Mouse (Mus musculus): ENCODE measurements around the gene Eif2ak2. TPM values are rescaled to one million over a fixed set of nuclear protein-coding genes. Genes with fewer than 3 reads are reported as not detected.
A peak's percentile ranks its signal among the peaks of the same experiment; 100 is the strongest.

Eif2ak2 gene
- polyA plus RNA-seq, 1 experiment from 2014 or later, result 12.5 TPM

DNA sequence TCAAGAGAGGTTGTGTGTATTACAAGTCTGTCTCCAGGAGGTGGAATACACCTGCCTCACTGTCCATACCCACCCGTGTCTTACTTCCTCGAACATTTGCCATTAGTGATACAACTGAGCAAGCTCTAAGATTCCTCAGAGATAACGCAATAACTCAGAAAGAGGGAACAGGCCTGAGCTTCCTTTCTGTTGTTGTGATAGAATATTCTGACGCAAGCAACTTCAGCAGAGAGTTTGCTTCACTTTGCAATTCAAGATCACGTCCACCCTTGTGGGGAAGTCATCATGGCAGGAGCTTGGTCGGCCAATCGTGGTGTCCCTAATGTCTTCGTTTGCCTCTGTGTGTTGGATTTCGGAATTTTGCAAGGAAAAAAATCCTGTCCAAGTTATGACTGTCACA is 8.6 kb upstream of the Eif2ak2 start:
- 80% methylated on average over 9 of the region's 9 CpGs for WGBS
- Histone ChIP-seq H3K9ac (no peak overlapping the region), H3K4me1 (no peaks in the 10 kb centered on the region), H3K4me3 (no peak overlapping the region), H3K9me3 (no peaks in the 10 kb centered on the region), H3K36me3 (no peaks in the 10 kb centered on the region), H3K27ac (no peak overlapping the region), H3K4me2 (replicated peaks) (no peak overlapping the region), H3K27me3 (no peaks in the 10 kb centered on the region)
- ATAC-seq (ENCODE audit: insufficient number of reproducible peaks, insufficient read depth, low FRiP score, low TSS enrichment), result no peak

- 44% methylated on average over 3 of the region's 3 CpGs for WGBS
- no peaks in the 10 kb centered on the region for H3K27me3 ChIP-seq
- ATAC-seq (ENCODE audit: insufficient number of reproducible peaks, insufficient read depth, low FRiP score, low TSS enrichment), result no peak
Observed at GRCm38 (mm10) chr17:78889184-78889583, 6.8 kb upstream of the Eif2ak2 start.

DNA sequence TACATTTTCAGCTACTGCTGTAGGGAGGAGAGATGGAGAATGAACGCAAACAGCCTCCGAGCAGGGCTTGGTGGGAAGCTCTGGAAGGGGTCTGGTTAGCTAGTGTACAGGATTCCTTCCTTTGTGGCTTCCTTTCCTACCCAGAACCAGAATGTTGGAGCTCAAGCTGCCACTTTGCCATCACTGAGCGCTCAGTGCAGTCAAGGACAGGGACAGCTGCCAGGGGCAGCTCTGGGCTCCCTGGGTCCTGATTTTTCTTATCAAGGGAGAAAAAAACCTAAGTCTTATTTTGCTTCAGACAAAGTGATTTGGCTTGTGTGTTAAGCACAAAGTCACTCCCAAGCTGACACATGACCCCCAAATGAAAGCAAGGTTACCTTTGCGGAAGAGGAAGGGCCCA is 6.2 kb upstream of the Eif2ak2 start:
- WGBS, result 80% methylated on average over 4 of the region's 4 CpGs
- Histone ChIP-seq H3K9ac (no peak overlapping the region), H3K4me2 (replicated peaks) (no peak overlapping the region), H3K36me3 (no peaks in the 10 kb centered on the region), H3K27me3 (no peaks in the 10 kb centered on the region), H3K4me1 (no peaks in the 10 kb centered on the region), H3K4me3 (no peak overlapping the region), H3K27ac (no peak overlapping the region), H3K9me3 (no peaks in the 10 kb centered on the region)
- no peak for ATAC-seq (ENCODE audit: insufficient number of reproducible peaks, insufficient read depth, low FRiP score, low TSS enrichment)

More at GRCm38 (mm10) chr17:78889184-78889583, 6.8 kb upstream of the Eif2ak2 start:
- H3K4me3 ChIP-seq, result no peak overlapping the region
- H3K4me2 ChIP-seq (replicated peaks), result no peak overlapping the region
- H3K4me1 ChIP-seq, result no peaks in the 10 kb centered on the region
- no peaks in the 10 kb centered on the region for H3K9me3 ChIP-seq
- H3K9ac ChIP-seq, result no peak overlapping the region
- H3K36me3 ChIP-seq, result no peaks in the 10 kb centered on the region
- no peak overlapping the region for H3K27ac ChIP-seq

- H3K9me3 ChIP-seq, result no peaks in the 10 kb centered on the region
- no peak for ATAC-seq (ENCODE audit: insufficient number of reproducible peaks, insufficient read depth, low FRiP score, low TSS enrichment)
- no peaks in the 10 kb centered on the region for H3K36me3 ChIP-seq
- H3K27ac ChIP-seq, result no peak overlapping the region
- H3K4me2 ChIP-seq (replicated peaks), result no peak overlapping the region
- H3K4me1 ChIP-seq, result peaks cover 8% of the 10 kb centered on the region; the same call in 1 of the 2 replicates
- H3K4me3 ChIP-seq, result no peak overlapping the region
- H3K9ac ChIP-seq, result no peak overlapping the region
- WGBS, result 74% methylated on average over 5 of the region's 5 CpGs
- H3K27me3 ChIP-seq, result no peaks in the 10 kb centered on the region
Observed at GRCm38 (mm10) chr17:78885286-78886065, 3.1 kb upstream of the Eif2ak2 start.

DNA sequence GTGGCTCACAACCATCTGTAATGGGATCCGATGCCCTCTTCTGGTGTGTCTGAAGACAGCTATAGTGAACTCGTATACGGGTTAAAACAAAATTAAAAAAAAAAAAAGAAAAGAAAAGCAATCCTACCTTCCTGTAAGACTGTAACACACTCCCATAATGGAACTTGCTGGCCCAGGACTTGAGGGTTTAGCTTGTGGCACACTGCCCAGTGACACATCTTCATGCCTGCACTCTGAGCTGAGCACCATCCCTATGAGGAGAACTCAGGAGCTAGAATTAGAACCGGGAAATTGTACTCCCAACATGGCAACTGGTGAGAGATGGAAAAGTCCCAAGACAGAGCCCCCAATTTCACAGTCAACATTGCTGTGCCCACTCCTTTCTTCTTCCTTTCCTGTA is 918 bp upstream of the Eif2ak2 start:
- peak overlapping the region; percentile 66; the same call in 1 of the 2 replicates for H3K4me2 ChIP-seq (replicated peaks)

DNA sequence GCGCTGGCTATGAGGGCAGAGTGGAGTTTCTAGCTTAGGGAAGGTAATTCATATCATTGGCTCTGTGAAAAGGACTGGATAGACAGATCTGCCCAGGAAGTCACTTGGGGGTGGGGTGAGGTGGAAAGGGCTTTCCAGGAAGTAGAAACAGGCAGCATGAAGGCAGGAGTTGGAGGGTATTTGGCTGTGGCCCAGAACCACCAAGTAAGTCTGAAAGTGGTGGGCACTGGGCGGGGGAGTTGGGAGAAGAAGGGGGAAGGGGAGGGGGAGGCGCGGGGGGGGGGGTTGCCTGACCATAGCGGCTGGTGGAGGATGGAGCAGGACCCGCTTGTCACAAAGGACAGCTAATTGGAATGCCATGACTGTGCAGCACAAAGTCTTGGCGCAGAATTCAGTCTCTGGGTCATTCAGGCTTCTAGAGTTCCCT is 482 bp downstream of the Eif2ak2 start:
- peak overlapping the region; percentile 80 for H3K27ac ChIP-seq
- peak overlapping the region; percentile 66 for H3K4me2 ChIP-seq (replicated peaks)
- peaks cover 7% of the 10 kb centered on the region for H3K36me3 ChIP-seq
- H3K9ac ChIP-seq, result peak overlapping the region; percentile 63
- H3K4me1 ChIP-seq, result peaks cover 8% of the 10 kb centered on the region; the same call in 1 of the 2 replicates
- 0 out of 2 replicates have a peak, but pooled peaks have one; percentile 38 for ATAC-seq (ENCODE audit: insufficient number of reproducible peaks, insufficient read depth, low FRiP score, low TSS enrichment)
- WGBS, result 12% methylated on average over 5 of the region's 7 CpGs
- no peaks in the 10 kb centered on the region for H3K9me3 ChIP-seq
- H3K27me3 ChIP-seq, result no peaks in the 10 kb centered on the region
- H3K4me3 ChIP-seq, result peak overlapping the region; percentile 58

More for the DNA sequence above, 918 bp upstream of the Eif2ak2 start:
- H3K27ac ChIP-seq, result no peak overlapping the region
- no peaks in the 10 kb centered on the region for H3K27me3 ChIP-seq
- no peaks in the 10 kb centered on the region for H3K9me3 ChIP-seq
- H3K4me3 ChIP-seq, result no peak overlapping the region
- 90% methylated on average over 4 of the region's 4 CpGs for WGBS
- no peak for ATAC-seq (ENCODE audit: insufficient number of reproducible peaks, insufficient read depth, low FRiP score, low TSS enrichment)
- H3K36me3 ChIP-seq, result no peaks in the 10 kb centered on the region
- peaks cover 8% of the 10 kb centered on the region; the same call in 1 of the 2 replicates for H3K4me1 ChIP-seq
- no peak overlapping the region for H3K9ac ChIP-seq

DNA sequence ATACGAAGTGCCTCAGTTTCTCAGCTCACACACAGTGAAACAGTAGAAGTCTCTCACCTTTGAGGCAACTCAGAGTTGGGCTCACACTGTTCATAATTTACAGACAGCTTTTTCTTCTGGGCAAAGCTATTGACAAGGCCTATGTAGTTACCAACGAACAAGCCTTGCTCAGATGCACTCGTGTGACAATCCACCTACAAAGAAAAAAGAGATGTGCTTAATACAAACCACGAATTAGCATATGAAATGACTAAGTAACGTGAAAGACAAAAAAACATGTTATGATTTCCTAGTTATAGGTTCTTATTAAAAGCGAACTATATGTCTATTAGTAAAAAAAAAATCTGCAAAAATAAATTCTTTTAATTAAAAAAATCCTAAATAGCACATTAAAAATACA is 8.5 kb downstream of the Eif2ak2 start:
- H3K27me3 ChIP-seq, result no peaks in the 10 kb centered on the region

GRCm38 (mm10) chr17:78856243-78856642 is 26.1 kb downstream of the Eif2ak2 start:
- H3K27me3 ChIP-seq, result no peaks in the 10 kb centered on the region
- no peak for ATAC-seq (ENCODE audit: insufficient number of reproducible peaks, insufficient read depth, low FRiP score, low TSS enrichment)
- H3K4me2 ChIP-seq (replicated peaks), result no peak overlapping the region
- H3K4me1 ChIP-seq, result no peaks in the 10 kb centered on the region
- no peaks in the 10 kb centered on the region for H3K9me3 ChIP-seq
- H3K4me3 ChIP-seq, result no peak overlapping the region
- H3K27ac ChIP-seq, result no peak overlapping the region
- H3K36me3 ChIP-seq, result peaks cover 21% of the 10 kb centered on the region
- no peak overlapping the region for H3K9ac ChIP-seq
- 88% methylated on average over 10 of the region's 10 CpGs for WGBS

More for the DNA sequence above, 8.5 kb downstream of the Eif2ak2 start:
- Histone ChIP-seq H3K4me3 (no peak overlapping the region), H3K9me3 (no peaks in the 10 kb centered on the region), H3K36me3 (peaks cover 20% of the 10 kb centered on the region), H3K9ac (no peak overlapping the region), H3K4me1 (no peaks in the 10 kb centered on the region), H3K4me2 (replicated peaks) (no peak overlapping the region), H3K27ac (no peak overlapping the region)
- ATAC-seq (ENCODE audit: insufficient number of reproducible peaks, insufficient read depth, low FRiP score, low TSS enrichment), result no peak
- WGBS, result 93% methylated on average over 6 of the region's 6 CpGs

DNA sequence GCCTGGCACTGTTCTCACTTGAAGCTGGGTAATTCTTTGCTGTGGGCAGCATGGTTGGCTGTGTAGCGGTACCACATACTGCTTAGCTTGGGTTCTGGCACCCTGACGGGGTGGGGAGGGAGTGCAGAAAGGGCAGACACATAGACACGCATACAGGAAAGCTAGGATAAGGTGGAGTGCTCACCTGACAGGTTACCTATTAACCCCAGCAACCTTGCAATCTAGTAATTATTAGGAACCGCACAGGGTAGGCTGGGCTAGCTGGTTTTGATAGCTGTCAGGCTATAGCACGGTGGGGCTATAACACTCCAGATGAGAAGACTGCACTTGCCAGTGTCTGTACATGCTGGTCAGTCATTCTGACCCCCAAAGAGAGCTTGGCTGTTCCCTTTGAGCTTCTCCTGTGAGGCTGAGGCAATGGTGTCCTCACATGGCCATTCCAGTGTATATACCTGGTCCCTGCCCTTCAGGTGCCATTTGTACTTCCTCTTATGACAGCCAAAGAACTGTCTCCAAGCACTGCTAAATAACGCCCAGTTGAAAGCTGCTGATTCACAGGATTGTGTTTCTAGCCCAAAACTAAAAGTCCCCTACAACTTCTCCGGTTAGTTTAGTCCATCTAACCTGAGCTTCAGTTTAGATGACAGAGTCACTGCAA is 40.0 kb downstream of the Eif2ak2 start:
- no peak overlapping the region for H3K4me3 ChIP-seq
- H3K36me3 ChIP-seq, result peaks cover 74% of the 10 kb centered on the region
- ATAC-seq (ENCODE audit: insufficient number of reproducible peaks, insufficient read depth, low FRiP score, low TSS enrichment), result no peak
- H3K9me3 ChIP-seq, result no peaks in the 10 kb centered on the region
- H3K4me2 ChIP-seq (replicated peaks), result no peak overlapping the region
- H3K4me1 ChIP-seq, result no peaks in the 10 kb centered on the region
- 87% methylated on average over 7 of the region's 7 CpGs for WGBS
- H3K27ac ChIP-seq, result no peak overlapping the region
- no peaks in the 10 kb centered on the region for H3K27me3 ChIP-seq
- H3K9ac ChIP-seq, result no peak overlapping the region

GRCm38 (mm10) chr17:78836056-78836455 is 46.3 kb downstream of the Eif2ak2 start:
- Histone ChIP-seq H3K36me3 (peaks cover 21% of the 10 kb centered on the region), H3K27me3 (no peaks in the 10 kb centered on the region), H3K27ac (peak overlapping the region; percentile 81), H3K9me3 (no peaks in the 10 kb centered on the region), H3K9ac (peak overlapping the region; percentile 86), H3K4me2 (replicated peaks) (peak overlapping the region; percentile 80), H3K4me1 (peaks cover 6% of the 10 kb centered on the region; the same call in 1 of the 2 replicates), H3K4me3 (peak overlapping the region; percentile 90)
- WGBS, result 32% methylated on average over 2 of the region's 2 CpGs
- ATAC-seq (ENCODE audit: insufficient number of reproducible peaks, insufficient read depth, low FRiP score, low TSS enrichment), result no peak

DNA sequence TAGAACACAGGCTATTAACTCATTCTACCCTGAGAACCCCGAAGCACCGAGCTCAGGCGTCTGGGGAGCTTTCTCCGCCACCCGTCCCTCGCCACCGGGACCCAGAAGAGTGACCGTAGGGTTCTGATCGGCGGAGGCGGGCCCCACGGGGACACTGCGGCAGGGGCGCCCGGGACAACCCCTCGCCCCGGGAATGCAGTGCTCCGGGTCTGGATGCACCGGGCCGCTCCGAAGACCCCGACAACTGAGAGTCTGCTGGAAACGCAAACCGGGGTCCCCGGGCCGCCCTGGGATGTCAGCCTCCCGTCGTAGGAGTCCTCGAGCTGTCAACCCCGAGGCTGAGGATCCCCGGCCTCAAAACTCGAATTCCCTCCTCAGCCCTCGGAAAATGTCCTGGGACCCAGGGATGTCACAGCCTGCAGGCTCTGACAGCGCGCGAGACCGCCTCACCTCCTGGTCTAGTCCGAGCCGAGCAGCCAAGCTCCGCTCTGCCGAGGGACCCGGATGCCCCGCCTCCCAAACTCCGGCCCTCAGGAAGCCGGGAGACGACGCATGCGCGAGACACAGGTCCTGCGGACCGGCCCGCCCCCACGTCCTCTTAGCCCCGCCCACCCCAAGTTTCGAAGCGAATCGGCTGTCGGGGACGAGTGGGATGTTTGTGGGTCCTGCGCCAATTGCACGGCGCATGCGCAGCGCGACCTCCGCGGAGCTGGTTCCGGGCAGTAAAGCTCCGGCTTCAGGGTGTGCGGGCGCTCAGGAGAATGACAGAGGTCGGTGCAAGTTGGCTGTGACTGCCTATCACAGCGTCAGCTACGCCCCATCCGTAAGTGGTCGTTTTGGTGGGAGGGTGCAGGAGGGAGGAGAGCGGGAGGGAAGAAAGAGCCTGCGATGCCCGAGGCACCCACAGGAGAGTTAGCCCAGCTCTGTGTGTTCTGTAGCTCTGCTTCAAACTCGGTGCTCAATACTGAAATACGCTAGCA is 47.2 kb downstream of the Eif2ak2 start, which contains the start of the genes Heatr5b and Gpatch11:
TSS of gene Heatr5b (minus strand) at position 509 of the 980 bp plus-strand sequence.
TSS of gene Gpatch11 (plus strand) at position 712 of the 980 bp plus-strand sequence.
- peak; percentile 99 for ATAC-seq (ENCODE audit: insufficient number of reproducible peaks, insufficient read depth, low FRiP score, low TSS enrichment)
- H3K4me2 ChIP-seq (replicated peaks), result peak within 1 kb of the TSS; percentile 80
- H3K27me3 ChIP-seq, result no peaks in the 10 kb centered on the region
- H3K9me3 ChIP-seq, result no peaks in the 10 kb centered on the region
- H3K27ac ChIP-seq, result peak within 1 kb of the TSS; percentile 81
- H3K4me1 ChIP-seq, result peaks cover 6% of the 10 kb centered on the region; the same call in 1 of the 2 replicates
- H3K9ac ChIP-seq, result peak within 1 kb of the TSS; percentile 86
- WGBS, result 1% methylated on average over 81 of the region's 81 CpGs
- H3K36me3 ChIP-seq, result peaks cover 23% of the 10 kb centered on the region
- H3K4me3 ChIP-seq, result peak within 1 kb of the TSS; percentile 90
